Mouse (Mus musculus) liver, postnatal 0 days (tissue): ENCODE measurements at regions not wholly inside any gene's neighbourhood (a gene's known extent, or its start where the extent isn't known, plus 50 kb on each side); places are given as distances from the start of the nearest gene placed in this dataset.

Source experiments
- CTCF ChIP-seq: sonication (generic); IDR thresholded peaks from 2 replicates; pipeline ENCODE4 v1.5.1; 2016; ENCODE audit warnings: antibody characterized with exemption, low read depth
- EP300 ChIP-seq: IDR thresholded peaks from 2 replicates; pipeline ENCODE4 v1.6.1; 2016; ENCODE audit warnings: antibody characterized with exemption, low read depth, mild to moderate bottlenecking

DNA sequence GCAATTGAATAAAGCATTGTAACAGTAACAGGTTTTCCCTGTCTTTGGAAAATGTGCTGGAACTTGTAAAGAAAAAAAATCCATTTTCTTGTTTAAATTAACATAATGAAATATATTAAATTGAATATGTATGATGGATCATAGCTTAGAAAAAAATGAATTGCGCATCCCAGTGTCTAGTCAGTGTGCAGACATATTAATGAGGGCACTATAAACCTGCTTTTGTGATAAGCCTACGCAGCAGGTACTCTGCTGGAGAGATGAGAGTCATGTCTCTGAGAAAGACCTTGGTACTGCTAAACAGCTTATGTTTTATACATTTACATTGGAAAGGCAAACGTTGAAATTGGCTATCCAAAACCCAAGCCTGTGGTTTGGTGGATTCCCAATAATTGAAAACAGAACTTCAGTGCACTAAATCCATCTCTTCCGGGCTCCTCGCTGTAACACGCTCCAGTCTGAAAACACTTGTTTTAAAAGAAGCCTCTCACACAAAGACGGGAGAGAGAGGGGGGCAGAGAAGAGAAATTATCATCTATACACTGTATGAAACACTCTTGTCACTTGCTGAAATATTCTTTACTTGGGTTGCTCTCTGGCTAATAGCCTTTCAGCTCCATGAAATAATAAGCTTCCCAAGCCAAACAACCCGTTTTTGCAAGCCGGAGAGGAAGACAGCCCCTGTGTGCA, 223.9 kb upstream of the Fn1 start:
- TF ChIP-seq CTCF (no peak), EP300 (no peak)
